Mouse (Mus musculus) retina, postnatal 7 days (tissue): ENCODE measurements around the gene Rgp1.
"Not testable (repeated sequence)": the region's sequence is repeated elsewhere in the genome, so short reads cannot be mapped to it uniquely, and the experiment has no call there.

Experiments used
- DNase-seq: peaks from one replicate; pipeline ENCODE4 v3.0.0-alpha.2; 2012; ENCODE audit warnings: low read depth, low spot score

The Rgp1 gene

DNA sequence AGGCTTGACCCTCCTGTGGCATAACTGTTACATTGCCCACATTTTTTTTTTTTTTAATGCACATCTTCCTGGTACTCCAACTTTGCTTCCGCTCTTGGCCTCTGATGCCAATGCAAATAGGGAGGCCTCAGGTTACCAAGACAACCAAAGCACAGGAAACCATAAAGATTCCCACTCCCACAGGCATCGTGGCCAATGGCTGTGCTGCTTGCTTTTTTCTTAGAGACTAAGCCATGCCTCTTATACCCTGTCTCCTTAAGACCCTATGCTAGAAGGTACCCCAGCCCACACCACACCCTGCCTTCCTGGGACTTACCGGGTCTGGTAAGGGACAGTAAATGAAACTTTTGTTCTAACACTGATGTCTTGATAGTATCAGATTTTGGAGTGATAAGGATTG lies 14.9 kb downstream of the Rgp1 start:
- DNase-seq: no peak

DNA sequence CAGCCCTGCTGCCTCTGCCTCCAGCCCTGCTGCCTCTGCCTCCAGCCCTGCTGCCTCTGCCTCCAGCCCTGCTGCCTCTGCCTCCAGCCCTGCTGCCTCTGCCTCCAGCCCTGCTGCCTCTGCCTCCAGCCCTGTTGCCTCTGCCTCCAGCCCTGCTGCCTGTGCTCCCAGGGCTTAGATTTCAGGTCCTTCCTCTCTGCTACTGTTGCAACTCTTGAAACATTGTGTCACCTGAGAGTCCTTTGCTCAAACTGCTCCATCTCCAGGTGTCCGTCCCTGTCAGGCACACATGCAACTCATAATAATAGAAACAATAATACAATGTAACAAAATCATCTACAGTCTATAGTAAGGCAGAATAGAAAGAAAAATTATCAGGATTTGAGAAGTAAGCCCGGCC lies 18.1 kb downstream of the Rgp1 start:
- DNase-seq: not testable (repeated sequence)

DNA sequence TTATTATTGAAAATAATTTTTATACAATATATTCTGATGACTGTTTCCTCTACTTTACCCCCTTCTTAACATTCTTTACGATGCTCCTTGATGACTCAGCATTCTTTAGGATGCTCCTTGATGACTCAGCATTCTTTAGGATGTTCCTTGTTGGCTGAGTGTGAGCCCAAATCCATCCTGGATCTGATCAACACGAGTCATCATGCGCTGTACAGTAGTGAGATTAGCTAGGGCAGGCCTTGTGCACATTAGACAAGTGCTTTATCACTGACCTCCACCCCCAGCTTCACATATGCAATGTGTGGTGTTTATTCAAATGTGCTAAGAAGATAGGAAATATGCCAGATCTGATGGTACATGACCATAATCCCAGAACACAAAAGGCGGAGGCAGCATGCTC lies 19.7 kb downstream of the Rgp1 start:
- DNase-seq: no peak

DNA sequence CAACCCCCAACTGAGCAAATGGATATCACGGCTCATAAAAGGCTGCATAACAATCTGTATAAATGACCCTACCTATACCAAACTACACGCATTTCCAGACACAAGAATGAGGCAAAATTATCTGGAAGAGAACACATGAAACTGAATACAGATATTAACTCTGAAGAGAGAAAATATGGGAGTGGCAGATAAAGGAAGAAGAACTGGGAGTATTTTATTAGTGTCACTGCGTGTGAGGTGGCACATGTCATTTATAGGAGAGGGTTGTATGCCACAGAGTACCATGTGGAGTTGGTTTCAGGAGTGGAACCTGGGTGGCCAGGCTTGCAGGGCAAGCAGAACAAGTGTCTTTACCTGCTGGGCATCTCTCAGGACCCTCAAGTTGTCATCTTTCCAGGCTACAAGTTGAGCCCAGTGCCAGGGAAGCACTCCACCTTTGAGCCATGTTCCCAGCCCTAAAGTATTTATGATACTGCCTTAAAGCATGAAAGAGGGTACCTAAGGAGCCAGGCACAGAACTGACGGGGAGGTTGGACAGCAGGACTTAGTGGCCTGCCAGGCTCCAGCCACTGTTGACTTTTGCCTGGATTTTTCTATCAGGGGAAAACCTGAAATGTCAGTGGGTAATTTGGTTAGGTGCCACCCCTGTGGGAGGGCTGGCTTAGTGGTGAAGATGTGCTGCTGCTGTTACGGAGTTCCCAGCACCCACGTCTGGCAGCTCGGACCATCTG lies 20.3 kb downstream of the Rgp1 start:
- no peak for DNase-seq

DNA sequence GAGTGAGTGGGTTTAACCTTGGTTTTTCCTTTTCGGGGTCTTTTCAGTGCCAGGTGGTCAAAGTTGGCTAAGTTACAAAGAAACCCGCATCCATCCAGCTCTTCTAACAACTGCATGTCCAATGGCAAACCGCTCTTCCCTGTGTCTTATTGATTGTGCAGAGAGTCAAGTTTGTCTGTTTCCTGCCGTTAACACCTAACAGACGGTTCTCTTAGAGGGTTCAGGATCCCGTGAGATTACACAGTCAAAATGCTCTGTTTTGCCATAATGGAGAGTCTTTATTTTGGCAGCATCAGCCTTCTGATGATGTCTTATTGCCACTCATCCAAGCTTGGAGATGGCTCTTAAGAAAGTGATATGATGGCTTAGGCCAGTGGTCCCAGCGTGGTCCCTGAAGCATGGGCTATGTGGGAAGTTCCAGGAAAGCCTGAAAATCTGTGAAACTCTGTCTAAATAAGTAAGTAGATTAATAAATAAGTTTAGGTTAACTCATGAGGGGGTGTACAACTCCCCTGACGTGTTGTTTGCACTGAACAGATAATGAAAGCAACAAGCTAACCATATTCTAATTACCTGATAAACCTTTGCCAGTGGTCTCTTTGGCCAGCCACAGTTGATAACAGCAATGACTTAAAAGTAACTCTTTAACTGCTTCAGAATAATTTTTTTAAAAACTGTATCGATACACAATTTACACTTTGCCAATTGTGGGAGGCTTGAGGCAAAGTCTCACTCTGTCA lies 21.9 kb downstream of the Rgp1 start:
- DNase-seq: no peak

DNA sequence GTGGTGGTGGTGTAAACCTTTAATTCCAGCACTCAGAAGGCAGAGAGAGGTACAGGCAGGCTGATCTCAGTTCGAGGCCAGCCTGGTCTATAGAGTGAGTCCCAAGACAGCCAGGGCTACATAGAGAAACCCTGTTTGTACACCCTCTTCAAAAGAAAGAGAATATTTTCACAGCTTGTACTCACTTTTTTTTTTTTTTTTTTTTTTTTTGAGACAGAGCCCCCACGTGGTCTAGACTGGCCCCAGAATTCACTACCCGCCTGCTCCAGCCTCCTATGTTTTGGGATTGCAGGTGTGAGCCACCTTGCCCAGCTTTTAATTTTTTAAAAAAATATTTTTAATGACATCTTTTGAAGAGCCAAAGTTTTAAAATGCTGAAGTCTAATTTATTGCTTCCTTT lies 25.6 kb downstream of the Rgp1 start:
- DNase-seq: no peak

DNA sequence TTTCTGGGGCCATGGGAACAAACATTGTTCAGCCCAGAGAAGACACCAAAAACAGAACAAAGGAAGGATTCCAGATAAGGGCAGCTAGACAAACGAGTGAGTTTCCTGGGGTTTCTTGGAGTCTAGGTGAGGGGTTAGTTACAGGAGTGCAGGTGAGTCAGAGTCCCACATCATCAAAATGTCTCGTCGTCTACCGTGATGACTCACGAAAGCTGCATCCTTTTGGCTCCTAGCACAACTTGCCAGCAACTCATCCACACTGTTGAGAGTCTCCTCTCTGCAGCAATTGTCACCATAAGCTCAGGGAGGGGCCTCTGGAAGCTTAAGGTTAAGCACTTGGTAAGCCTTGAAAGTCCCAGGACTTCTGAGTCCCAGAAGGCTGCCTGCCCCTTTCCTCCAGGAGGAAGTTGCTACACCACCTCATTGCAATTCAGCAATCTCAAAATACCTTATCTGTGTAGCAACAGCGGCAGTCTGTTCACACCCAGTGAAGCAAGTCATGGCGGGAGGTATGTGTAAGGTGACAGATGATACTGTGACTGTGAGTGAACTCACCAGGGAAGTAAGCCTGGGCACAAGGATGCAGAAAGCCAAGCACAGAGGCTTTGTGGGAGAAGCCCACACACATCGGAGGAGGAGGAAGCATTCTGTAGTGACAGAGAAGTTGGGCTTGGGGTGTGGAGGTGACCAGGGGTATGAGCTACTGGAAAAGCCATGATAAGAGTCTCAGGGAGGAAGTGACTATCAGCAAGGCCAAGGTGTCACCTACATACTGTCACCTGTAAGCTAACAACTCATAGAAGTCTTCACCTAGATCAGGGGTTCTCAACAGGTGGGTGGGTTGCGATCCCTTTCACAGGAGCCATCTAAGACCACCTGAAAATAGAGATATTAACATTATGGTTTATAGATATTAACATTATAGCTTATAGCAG lies 26.5 kb downstream of the Rgp1 start:
- DNase-seq: no peak

DNA sequence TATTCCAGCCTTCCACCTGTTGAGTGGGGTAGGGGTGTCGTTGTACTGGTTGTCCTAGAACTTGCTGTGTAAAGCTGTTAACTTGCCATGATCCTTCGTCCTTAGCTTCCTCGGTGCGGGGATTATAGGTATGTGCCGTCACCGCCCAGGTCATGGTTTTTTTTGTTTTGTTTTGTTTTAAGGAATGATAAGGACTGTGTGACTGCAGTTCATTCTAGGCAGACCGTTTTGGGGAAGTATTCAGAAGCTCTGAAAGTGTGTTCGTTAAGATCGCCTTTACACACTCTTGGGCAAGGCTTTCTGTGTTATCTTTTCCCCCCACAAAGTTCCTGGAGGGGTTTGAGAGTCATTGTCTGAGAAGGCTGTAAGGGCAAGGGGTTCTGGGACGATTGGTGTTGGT lies 34.0 kb downstream of the Rgp1 start:
- DNase-seq: no peak

DNA sequence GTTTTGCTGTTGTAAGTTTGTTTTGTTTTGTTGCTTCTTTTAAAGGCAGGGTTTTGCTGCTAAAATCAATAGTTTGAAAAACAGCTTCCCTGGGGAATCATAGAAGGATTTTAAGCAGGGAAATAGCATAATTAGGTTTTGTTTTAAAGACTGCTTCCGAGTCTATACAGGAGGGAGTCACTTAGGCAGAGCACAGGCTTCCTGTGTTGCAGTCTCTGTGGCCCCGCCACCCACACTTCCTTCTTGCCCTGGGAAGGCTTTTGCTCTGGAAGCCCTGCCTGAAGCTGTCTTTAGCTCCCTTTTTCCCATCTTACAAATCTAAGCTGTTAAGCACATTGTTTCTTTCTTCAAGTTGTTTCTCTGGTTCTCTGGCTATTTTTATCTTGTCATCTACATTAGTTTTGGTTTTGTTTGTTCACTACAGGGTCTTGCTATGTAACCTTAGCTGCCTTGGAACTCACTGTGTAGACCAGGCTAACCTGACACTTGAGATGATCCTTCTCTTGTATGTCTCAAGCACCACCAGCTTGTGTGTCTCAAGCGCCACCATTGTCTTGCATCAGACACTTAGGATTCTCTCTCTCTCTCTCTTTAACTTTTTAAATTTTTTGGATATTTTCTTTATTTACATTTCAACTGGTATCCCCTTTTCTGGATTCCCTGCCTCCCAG lies 34.7 kb downstream of the Rgp1 start:
- no peak for DNase-seq

DNA sequence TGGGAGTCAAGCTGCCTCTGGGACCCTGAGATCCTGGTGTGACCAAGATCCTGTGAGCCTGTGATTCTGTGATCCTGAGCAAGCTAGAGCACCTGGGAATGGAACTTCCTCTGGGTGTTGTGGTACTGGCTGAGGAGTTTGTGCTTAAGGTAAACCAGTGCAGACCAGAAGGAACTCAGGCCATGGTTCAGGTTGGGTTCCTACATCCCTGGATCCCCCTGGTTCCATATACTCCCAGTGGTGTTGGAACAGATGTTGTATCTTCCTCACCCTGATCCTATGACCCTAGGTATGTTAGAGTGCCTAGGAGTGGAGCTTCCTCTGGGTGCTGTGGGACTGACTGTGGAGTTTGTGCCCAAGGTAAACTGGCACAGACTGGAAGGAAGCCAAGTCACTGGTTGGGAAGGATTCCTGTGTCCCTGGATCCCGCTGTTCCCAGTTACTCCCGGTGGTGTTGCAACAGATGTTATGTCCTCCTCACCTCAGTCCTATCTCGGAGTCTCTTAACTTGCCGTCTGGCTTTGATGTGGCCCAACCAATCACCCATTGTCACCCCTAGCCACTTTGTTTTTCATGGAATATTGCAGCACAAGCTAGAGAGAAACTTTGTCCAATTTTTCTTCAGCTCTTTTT lies 41.7 kb downstream of the Rgp1 start:
- DNase-seq: no peak

DNA sequence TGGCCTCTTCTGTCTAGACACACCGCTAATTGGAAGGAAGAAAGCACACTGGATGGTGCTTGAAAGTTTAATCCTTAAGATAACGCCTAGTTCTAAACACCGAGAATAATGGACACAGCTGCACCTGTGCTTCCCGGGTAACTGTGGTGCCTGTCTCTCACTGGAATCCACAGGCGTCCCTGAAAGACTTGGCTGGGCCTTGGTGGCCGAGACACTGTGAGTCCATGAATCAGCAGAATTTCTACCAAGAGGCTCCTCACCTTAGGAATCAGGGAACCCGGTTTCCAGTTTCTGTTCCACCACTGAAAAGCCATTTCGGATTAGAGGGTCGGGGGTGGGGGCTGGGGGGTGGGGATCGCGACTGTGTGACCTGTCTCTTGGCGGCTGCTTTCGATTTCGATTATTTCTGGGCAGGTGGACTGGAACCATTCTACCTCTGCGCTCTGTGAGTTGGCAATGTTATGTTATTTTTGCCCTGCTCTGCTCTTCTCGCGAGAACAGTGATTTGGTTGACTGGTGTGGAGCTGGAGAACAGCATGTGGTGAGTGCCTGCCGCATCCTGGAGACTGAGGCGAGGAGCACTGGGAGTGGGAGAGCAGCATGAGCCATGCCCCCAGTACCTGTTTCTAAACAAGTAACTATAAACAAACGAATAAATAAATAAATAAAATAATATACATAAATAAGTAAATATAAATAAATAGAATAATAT lies 50.7 kb downstream of the Rgp1 start:
- DNase-seq: no peak

DNA sequence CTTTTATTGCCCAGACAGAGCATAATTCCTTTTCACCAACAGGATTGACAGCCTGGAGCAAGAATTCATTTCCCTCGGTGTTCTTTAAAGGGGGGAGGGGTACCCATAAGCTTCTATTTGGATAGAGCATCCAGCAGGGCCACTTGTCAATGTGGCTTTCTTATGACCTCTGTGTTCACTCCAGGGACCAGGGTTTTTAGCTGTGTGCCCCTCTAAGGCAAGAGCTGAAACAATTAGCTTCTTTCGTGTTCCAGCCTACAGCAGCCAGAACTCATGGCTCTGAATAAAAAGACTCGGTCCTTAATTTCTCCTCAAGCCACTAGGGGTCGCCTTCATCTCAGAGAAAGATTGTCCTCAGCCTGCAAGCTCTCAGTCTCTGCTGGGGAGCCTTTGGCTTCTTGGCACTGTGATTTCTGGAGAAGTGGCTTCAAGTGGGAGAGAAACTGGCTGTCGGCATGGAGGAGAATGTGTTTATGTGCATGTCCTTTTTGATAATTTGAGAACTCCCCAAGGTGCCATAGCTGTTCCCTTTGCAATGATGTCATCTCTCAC lies 51.6 kb downstream of the Rgp1 start:
- peak; percentile 81 for DNase-seq

DNA sequence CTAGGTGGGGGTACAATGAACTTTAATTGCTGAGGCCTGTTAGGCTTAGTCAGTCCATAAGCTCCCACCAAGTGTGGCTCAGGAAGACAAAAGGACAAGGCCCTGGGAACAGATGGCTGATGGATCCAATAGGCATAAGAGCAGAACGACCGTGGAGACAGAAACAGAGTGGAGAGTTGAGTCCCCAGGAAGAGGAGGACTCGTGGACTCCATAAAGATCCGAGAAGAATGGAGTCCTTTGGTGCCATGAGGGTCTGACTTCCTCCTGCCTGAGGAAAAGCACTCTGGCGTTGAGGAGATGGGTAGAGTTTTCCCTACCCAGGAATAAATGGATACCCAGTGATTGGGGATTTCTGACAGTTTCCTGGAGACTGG lies 52.1 kb downstream of the Rgp1 start:
- DNase-seq: no peak

DNA sequence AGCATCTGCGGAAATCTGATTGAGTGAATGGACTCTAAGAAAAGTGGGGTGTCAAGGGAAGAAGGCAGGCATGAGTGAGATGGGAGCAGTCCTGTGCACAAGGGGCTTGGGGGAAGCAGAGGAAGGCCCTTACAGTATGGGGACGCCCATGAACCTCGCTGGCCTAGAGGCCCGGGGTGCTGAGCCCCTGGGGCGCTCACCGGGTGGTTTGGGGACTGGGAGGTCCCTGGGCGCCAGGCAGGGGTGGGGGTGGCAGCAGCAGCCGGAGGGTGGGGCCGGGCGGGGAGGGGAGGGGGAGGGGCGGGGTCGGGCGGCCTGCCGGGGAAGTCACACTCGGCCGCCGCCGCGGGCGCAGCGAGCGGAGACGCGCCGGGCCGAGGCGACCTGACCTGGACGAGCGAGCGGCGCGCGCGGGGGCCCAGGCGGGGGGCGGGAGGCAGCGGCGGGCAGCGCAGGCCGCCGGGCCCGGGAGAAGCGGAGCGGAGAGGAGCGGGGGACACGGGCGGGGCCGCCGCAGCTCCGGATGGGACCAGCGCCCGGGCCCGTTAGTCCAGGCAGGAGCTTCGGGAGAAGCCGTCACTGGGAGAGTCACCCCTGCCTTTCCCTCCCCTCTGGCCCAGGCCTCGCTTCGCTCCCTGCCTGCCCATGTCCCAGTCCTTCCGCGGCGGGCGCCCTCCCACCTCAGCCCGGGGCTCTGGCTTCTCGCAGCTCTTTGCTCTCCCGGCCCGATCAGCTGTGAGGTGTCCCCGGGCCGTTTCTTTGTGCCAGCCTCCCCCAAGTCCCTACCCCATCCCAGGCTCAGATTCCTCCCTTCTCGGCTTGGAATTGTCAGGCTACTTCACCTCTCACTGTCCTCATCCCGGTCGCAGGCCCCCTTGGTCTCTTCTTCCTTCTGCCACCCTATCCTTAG lies 52.8 kb downstream of the Rgp1 start, which contains the start of gene Npr2:
TSS of gene Npr2 (plus strand) at position 890 of the 910 bp plus-strand sequence.
- no peak for DNase-seq

DNA sequence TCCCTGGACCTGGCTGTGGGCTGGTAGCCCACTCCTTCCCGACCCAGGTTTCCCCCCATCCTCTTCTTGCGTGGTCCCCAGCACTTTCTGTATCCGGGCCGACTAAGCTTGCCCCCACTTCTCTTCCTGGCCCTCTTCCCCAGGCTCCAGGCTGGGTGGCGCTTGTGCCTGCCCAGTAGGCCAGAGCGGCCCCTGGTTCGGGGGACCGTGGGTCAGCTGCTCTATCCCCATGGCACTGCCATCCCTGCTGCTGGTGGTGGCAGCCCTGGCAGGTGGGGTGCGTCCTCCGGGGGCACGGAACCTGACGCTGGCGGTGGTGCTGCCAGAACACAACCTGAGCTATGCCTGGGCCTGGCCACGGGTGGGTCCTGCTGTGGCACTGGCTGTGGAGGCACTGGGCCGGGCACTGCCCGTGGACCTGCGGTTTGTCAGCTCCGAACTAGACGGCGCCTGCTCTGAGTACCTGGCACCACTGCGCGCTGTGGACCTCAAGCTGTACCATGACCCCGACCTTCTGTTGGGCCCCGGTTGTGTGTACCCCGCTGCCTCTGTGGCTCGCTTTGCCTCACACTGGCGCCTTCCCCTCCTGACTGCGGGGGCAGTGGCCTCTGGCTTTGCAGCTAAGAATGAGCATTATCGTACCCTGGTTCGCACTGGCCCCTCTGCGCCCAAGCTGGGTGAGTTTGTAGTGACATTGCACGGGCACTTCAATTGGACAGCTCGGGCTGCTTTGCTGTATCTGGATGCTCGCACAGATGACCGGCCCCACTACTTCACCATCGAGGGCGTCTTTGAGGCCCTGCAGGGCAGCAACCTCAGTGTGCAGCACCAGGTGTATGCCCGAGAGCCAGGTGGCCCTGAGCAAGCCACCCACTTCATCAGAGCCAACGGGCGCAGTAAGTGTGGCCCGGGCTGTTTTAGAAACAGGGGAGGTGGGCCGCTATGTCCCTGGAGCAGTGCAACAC lies 53.7 kb downstream of the Rgp1 start:
- DNase-seq: no peak

DNA sequence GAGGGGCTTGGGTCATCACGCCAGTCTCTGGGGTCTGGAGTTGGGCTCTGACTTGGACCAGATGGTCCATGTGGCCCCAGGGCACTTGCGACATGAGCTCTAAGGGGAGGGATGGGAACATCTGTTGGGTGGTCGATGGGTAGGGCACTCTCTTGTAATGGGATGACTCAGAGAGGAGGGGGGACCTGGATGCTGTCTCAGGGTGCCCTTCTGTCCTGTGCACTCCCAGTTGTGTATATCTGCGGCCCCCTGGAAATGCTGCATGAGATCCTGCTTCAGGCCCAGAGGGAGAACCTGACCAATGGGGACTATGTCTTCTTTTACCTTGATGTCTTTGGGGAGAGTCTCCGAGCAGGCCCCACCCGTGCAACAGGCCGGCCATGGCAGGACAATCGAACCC lies 54.8 kb downstream of the Rgp1 start:
- DNase-seq: no peak

DNA sequence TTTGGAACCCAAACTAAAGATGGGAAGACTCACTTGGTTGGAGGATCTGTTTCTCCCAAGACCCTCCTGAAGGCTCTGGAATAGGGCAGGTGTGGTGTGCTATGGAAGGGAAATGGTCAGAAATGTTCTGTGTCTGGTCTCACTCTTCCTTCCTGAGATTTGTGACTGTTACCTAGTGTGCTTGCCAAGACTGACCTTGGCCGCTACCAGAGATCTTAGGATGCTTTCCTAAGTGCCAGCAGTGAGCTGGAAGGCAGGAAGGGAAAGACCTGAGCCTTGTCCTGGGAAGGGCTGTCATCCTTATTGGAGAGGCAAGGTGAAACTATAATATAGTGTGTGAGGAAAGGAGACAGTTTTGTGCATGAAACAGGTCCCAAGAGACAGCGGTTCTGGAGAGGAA lies 55.2 kb downstream of the Rgp1 start:
- DNase-seq: no peak
